Mouse (Mus musculus): ENCODE data around the gene Spata21. TPM values are rescaled to one million over a fixed set of nuclear protein-coding genes. Genes with fewer than 3 reads are reported as not detected.

Spata21 gene
- polyA plus RNA-seq, 1 experiment from 2014 or later, result not detected

DNA sequence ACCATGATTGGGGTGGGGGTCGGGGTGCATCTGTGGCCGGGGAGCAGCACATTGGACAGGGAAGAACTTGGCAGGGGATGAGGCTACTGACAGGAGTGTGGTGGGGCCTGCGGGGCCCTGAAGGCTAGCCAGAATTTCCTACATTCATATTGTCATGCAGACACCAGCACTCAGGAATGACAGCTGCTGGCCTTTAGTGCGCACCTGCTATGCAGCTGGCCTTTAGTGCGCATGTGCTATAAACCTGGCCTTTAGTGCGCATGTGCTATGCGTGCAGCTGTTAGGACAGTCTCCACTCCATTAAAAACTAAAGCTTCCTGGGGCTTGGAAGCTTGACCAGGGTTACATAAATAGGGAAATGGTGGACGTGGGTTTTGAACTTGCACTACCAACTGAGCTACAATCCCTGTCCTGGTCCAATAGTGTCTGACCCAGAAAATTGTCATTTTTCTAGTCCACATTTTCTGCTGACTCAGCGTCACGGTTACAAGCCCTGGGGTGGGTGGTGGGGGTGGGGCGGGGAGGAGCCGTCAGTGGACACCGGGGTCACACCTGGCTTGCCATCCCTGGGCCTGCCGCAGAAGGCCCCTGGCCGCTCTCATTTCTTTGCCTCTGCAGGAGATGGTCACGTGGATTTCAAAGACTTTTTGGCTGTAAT is 18.5 kb downstream of the Spata21 start:
- no peak overlapping the region for H3K4me3 ChIP-seq (ENCODE audit: low read depth, low read length)
- H3K4me2 ChIP-seq (ENCODE audit: low read depth, low read length, severe bottlenecking), result no peak overlapping the region
- WGBS, result 85% methylated on average over 16 of the region's 16 CpGs
- no peak overlapping the region for H3K27ac ChIP-seq (ENCODE audit: low read depth, low read length)
- no peak for DNase-seq (ENCODE audit: low spot score)
- no peaks in the 10 kb centered on the region for H3K27me3 ChIP-seq (ENCODE audit: control insufficient read depth, insufficient read depth, low read length)
- no peaks in the 10 kb centered on the region for H3K4me1 ChIP-seq (replicated peaks; ENCODE audit: control insufficient read depth, insufficient read depth, low read length)
- H3K9me3 ChIP-seq (ENCODE audit: control insufficient read depth, low read length), result no peaks in the 10 kb centered on the region
- H3K9ac ChIP-seq (ENCODE audit: low read length), result no peak overlapping the region
- H3K36me3 ChIP-seq (ENCODE audit: control insufficient read depth, insufficient read depth, low read length), result no peaks in the 10 kb centered on the region
- no peak for ATAC-seq (replicated peaks; ENCODE audit: low FRiP score)

GRCm38 (mm10) chr4:141108196-141108732 is 20.1 kb downstream of the Spata21 start:
- Histone ChIP-seq H3K27me3 (ENCODE audit: control insufficient read depth, insufficient read depth, low read length) (no peaks in the 10 kb centered on the region), H3K27ac (ENCODE audit: low read depth, low read length) (no peak overlapping the region), H3K4me3 (ENCODE audit: low read depth, low read length) (no peak overlapping the region), H3K9ac (ENCODE audit: low read length) (no peak overlapping the region), H3K4me1 (replicated peaks; ENCODE audit: control insufficient read depth, insufficient read depth, low read length) (no peaks in the 10 kb centered on the region), H3K9me3 (ENCODE audit: control insufficient read depth, low read length) (no peaks in the 10 kb centered on the region), H3K36me3 (ENCODE audit: control insufficient read depth, insufficient read depth, low read length) (no peaks in the 10 kb centered on the region; the same call in 1 of the 2 replicates), H3K4me2 (ENCODE audit: low read depth, low read length, severe bottlenecking) (no peak overlapping the region)
- WGBS, result 53% methylated on average over 10 of the region's 10 CpGs
- ATAC-seq (replicated peaks; ENCODE audit: low FRiP score) (no peak), DNase-seq (ENCODE audit: low spot score) (no peak)

DNA sequence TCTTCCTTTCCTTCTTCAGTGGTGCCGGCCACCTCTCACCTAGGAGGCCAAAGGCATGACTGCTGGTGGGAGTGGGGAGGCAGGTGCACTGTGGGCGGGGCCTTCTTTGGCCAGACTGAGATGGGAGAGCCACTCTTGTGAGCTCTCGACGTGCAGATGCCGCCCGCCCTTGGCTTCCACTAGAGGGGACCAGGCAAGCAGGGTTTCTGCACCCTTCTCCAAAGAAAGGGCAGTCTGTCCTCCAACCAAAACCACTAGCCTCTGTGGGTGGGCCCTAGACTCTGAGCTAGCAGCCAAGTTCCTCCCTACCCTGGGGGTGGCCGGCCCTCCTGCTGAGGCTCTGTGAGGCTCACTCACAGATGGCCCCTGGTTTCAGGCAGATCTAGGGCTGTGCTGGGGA is 25.7 kb downstream of the Spata21 start:
- Histone ChIP-seq H3K4me3 (ENCODE audit: low read depth, low read length) (no peak overlapping the region), H3K9ac (ENCODE audit: low read length) (no peak overlapping the region), H3K4me1 (replicated peaks; ENCODE audit: control insufficient read depth, insufficient read depth, low read length) (no peaks in the 10 kb centered on the region), H3K9me3 (ENCODE audit: control insufficient read depth, low read length) (no peaks in the 10 kb centered on the region), H3K36me3 (ENCODE audit: control insufficient read depth, insufficient read depth, low read length) (peaks cover 2% of the 10 kb centered on the region; the same call in 1 of the 2 replicates), H3K27ac (ENCODE audit: low read depth, low read length) (no peak overlapping the region), H3K27me3 (ENCODE audit: control insufficient read depth, insufficient read depth, low read length) (no peaks in the 10 kb centered on the region), H3K4me2 (ENCODE audit: low read depth, low read length, severe bottlenecking) (no peak overlapping the region)
- DNase-seq (ENCODE audit: low spot score) (no peak), ATAC-seq (replicated peaks; ENCODE audit: low FRiP score) (no peak)
- WGBS, result 81% methylated on average over 7 of the region's 7 CpGs

- no peak for DNase-seq (ENCODE audit: low spot score)
- Histone ChIP-seq H3K9ac (ENCODE audit: low read length) (no peak overlapping the region; the same call in 1 of the 2 replicates), H3K27ac (ENCODE audit: low read depth, low read length) (no peak overlapping the region), H3K36me3 (ENCODE audit: control insufficient read depth, insufficient read depth, low read length) (peaks cover 2% of the 10 kb centered on the region; the same call in 1 of the 2 replicates), H3K9me3 (ENCODE audit: control insufficient read depth, low read length) (no peaks in the 10 kb centered on the region), H3K27me3 (ENCODE audit: control insufficient read depth, insufficient read depth, low read length) (no peaks in the 10 kb centered on the region), H3K4me1 (replicated peaks; ENCODE audit: control insufficient read depth, insufficient read depth, low read length) (no peaks in the 10 kb centered on the region), H3K4me2 (ENCODE audit: low read depth, low read length, severe bottlenecking) (no peak overlapping the region), H3K4me3 (ENCODE audit: low read depth, low read length) (no peak overlapping the region)
- ATAC-seq (replicated peaks; ENCODE audit: low FRiP score), result no peak
- 90% methylated on average over 6 of the region's 6 CpGs for WGBS
Observed at GRCm38 (mm10) chr4:141114521-141114981, 26.4 kb downstream of the Spata21 start.

- no peak overlapping the region for H3K4me2 ChIP-seq (ENCODE audit: low read depth, low read length, severe bottlenecking)
- H3K4me3 ChIP-seq (ENCODE audit: low read depth, low read length), result no peak overlapping the region
- no peaks in the 10 kb centered on the region for H3K9me3 ChIP-seq (ENCODE audit: control insufficient read depth, low read length)
- ATAC-seq (replicated peaks; ENCODE audit: low FRiP score), result no peak
- no peak overlapping the region for H3K27ac ChIP-seq (ENCODE audit: low read depth, low read length)
- peaks cover 2% of the 10 kb centered on the region; the same call in 1 of the 2 replicates for H3K36me3 ChIP-seq (ENCODE audit: control insufficient read depth, insufficient read depth, low read length)
- WGBS, result 72% methylated on average over 8 of the region's 8 CpGs
- H3K9ac ChIP-seq (ENCODE audit: low read length), result no peak overlapping the region
- H3K27me3 ChIP-seq (ENCODE audit: control insufficient read depth, insufficient read depth, low read length), result no peaks in the 10 kb centered on the region
- H3K4me1 ChIP-seq (replicated peaks; ENCODE audit: control insufficient read depth, insufficient read depth, low read length), result 0 out of 2 replicates have a peak, but pooled peaks cover under 1% of the 10 kb centered on the region
- DNase-seq (ENCODE audit: low spot score), result no peak
Observed at GRCm38 (mm10) chr4:141115398-141115797, 27.3 kb downstream of the Spata21 start.

- no peaks in the 10 kb centered on the region for H3K9me3 ChIP-seq (ENCODE audit: control insufficient read depth, low read length)
- no peak overlapping the region for H3K9ac ChIP-seq (ENCODE audit: low read length)
- no peak overlapping the region for H3K27ac ChIP-seq (ENCODE audit: low read depth, low read length)
- peaks cover 2% of the 10 kb centered on the region; the same call in 1 of the 2 replicates for H3K36me3 ChIP-seq (ENCODE audit: control insufficient read depth, insufficient read depth, low read length)
- no peak overlapping the region for H3K4me2 ChIP-seq (ENCODE audit: low read depth, low read length, severe bottlenecking)
- WGBS, result 64% methylated on average over 4 of the region's 4 CpGs
- no peak overlapping the region for H3K4me3 ChIP-seq (ENCODE audit: low read depth, low read length)
- ATAC-seq (replicated peaks; ENCODE audit: low FRiP score) (no peak), DNase-seq (ENCODE audit: low spot score) (no peak)
- H3K4me1 ChIP-seq (replicated peaks; ENCODE audit: control insufficient read depth, insufficient read depth, low read length), result 0 out of 2 replicates have a peak, but pooled peaks cover 3% of the 10 kb centered on the region
- no peaks in the 10 kb centered on the region for H3K27me3 ChIP-seq (ENCODE audit: control insufficient read depth, insufficient read depth, low read length)
Observed at GRCm38 (mm10) chr4:141118691-141119090, 30.6 kb downstream of the Spata21 start.

- WGBS, result 23% methylated on average over 11 of the region's 11 CpGs
- Histone ChIP-seq H3K27me3 (ENCODE audit: control insufficient read depth, insufficient read depth, low read length) (no peaks in the 10 kb centered on the region), H3K9ac (ENCODE audit: low read length) (no peak overlapping the region), H3K4me1 (replicated peaks; ENCODE audit: control insufficient read depth, insufficient read depth, low read length) (0 out of 2 replicates have a peak, but pooled peaks cover 3% of the 10 kb centered on the region), H3K4me3 (ENCODE audit: low read depth, low read length) (no peak overlapping the region), H3K36me3 (ENCODE audit: control insufficient read depth, insufficient read depth, low read length) (peaks cover 2% of the 10 kb centered on the region; the same call in 1 of the 2 replicates), H3K4me2 (ENCODE audit: low read depth, low read length, severe bottlenecking) (no peak overlapping the region), H3K27ac (ENCODE audit: low read depth, low read length) (no peak overlapping the region), H3K9me3 (ENCODE audit: control insufficient read depth, low read length) (no peaks in the 10 kb centered on the region)
- peak; percentile 88 for DNase-seq (ENCODE audit: low spot score)
- peak; percentile 58; the same call in 1 of the 2 replicates for ATAC-seq (replicated peaks; ENCODE audit: low FRiP score)
Observed at GRCm38 (mm10) chr4:141120700-141121099, 32.6 kb downstream of the Spata21 start.

- Histone ChIP-seq H3K9me3 (ENCODE audit: control insufficient read depth, low read length) (no peaks in the 10 kb centered on the region), H3K4me1 (replicated peaks; ENCODE audit: control insufficient read depth, insufficient read depth, low read length) (0 out of 2 replicates have a peak, but pooled peaks cover 3% of the 10 kb centered on the region), H3K4me3 (ENCODE audit: low read depth, low read length) (no peak overlapping the region), H3K36me3 (ENCODE audit: control insufficient read depth, insufficient read depth, low read length) (no peaks in the 10 kb centered on the region; the same call in 1 of the 2 replicates), H3K27me3 (ENCODE audit: control insufficient read depth, insufficient read depth, low read length) (no peaks in the 10 kb centered on the region), H3K27ac (ENCODE audit: low read depth, low read length) (no peak overlapping the region), H3K4me2 (ENCODE audit: low read depth, low read length, severe bottlenecking) (no peak overlapping the region), H3K9ac (ENCODE audit: low read length) (no peak overlapping the region)
- 89% methylated on average over 7 of the region's 7 CpGs for WGBS
- ATAC-seq (replicated peaks; ENCODE audit: low FRiP score) (no peak), DNase-seq (ENCODE audit: low spot score) (no peak)
Observed at GRCm38 (mm10) chr4:141122663-141123062, 34.5 kb downstream of the Spata21 start.
